Mouse (Mus musculus): ENCODE results near the gene Gm20834.
"Not testable (repeated sequence)": the region's sequence is repeated elsewhere in the genome, so short reads cannot be mapped to it uniquely, and the experiment has no call there.

Gene Gm20834

GRCm38 (mm10) chrY:10324489-10324888 is at the start of gene Gm20834:
Gene Gm20834 (minus strand): TSS chrY:10324589.
- DNase-seq = not testable (repeated sequence)
